Mouse (Mus musculus) frontal cortex, postnatal 25 days (tissue): ENCODE measurements at regions not wholly inside any gene's neighbourhood (a gene's known extent, or its start where the extent isn't known, plus 50 kb on each side); places are given as distances from the start of the nearest gene placed in this dataset.

Source experiments
- DNase-seq, 2 experiments: peaks; one replicate each; pipeline ENCODE4 v3.0.0; 2022; ENCODE audit warnings: low spot score in 2 of 2

GRCm38 (mm10) chr14:106608341-106608927 is 502.4 kb downstream of the Trim52 start:
- no peak for DNase-seq
